Mouse (Mus musculus) intestine, embryonic 16.5 days (tissue): ENCODE measurements around the gene Arl16. TPM values are rescaled to one million over a fixed set of nuclear protein-coding genes. Genes with fewer than 3 reads are reported as not detected.
A peak's percentile ranks its signal among the peaks of the same experiment; 100 is the strongest.

Source experiments
- ATAC-seq: fragments of 200-750 bp; cut with Nextera tagmentation; 2 replicates; pipeline ENCODE4 v1.8.0; 2017; ENCODE audit warnings: moderate TSS enrichment, moderate library complexity
- H3K27ac ChIP-seq: fragments of 300-500 bp; sonication (generic); 2 replicates; pipeline ENCODE4 v1.5.1; 2014; ENCODE audit warnings: mild to moderate bottlenecking, low read length
- H3K27me3 ChIP-seq: fragments of 300-500 bp; sonication (generic); replicated peaks from 2 replicates; pipeline ENCODE4 v1.6.1; 2014; ENCODE audit warnings: low read length, control low read depth, mixed read lengths; ENCODE audit not compliant: control insufficient read depth, insufficient read depth
- H3K36me3 ChIP-seq: fragments of 300-500 bp; sonication (generic); 2 replicates; pipeline ENCODE4 v1.6.1; 2014; ENCODE audit warnings: low read length, control low read depth; ENCODE audit not compliant: control insufficient read depth, insufficient read depth
- H3K4me1 ChIP-seq: fragments of 300-500 bp; sonication (generic); 2 replicates; pipeline ENCODE4 v1.6.1; 2014; ENCODE audit warnings: low read length, control low read depth, mixed read lengths; ENCODE audit not compliant: control insufficient read depth, insufficient read depth
- H3K4me2 ChIP-seq: fragments of 300-500 bp; sonication (generic); 2 replicates; pipeline ENCODE4 v1.6.1; 2014; ENCODE audit warnings: low read depth, low read length, control low read depth
- H3K4me3 ChIP-seq: fragments of 300-500 bp; sonication (generic); 2 replicates; pipeline ENCODE4 v1.5.1; 2014; ENCODE audit warnings: mild to moderate bottlenecking, low read length
- H3K9ac ChIP-seq: fragments of 300-500 bp; sonication (generic); 2 replicates; pipeline ENCODE4 v1.6.1; 2014; ENCODE audit warnings: low read depth, low read length
- H3K9me3 ChIP-seq: fragments of 300-500 bp; sonication (generic); 2 replicates; pipeline ENCODE4 v1.6.1; 2016; ENCODE audit warnings: low read length, control low read depth; ENCODE audit not compliant: control insufficient read depth
- WGBS: fragments of 180-500 bp; shearing (Covaris S2); extraction: QIAGEN DNeasy Blood & Tissue Kit; methylation state at CpG from one replicate; pipeline ENCODE4 v1.1.7; 2014; 5-methylcytosine and 5-hydroxymethylcytosine counted together
- polyA plus RNA-seq: library from polyadenylated mRNA; unstranded; fragments of >200 nt; fragmentation: Nextera tagmentation; extraction: Ambion mirVana; gene quantifications from 2 replicates; pipeline ENCODE4 v1.2.1, GENCODE M21; 2015

The Arl16 gene
- polyA plus RNA-seq, 1 experiment from 2014 or later: 38.9 TPM

DNA sequence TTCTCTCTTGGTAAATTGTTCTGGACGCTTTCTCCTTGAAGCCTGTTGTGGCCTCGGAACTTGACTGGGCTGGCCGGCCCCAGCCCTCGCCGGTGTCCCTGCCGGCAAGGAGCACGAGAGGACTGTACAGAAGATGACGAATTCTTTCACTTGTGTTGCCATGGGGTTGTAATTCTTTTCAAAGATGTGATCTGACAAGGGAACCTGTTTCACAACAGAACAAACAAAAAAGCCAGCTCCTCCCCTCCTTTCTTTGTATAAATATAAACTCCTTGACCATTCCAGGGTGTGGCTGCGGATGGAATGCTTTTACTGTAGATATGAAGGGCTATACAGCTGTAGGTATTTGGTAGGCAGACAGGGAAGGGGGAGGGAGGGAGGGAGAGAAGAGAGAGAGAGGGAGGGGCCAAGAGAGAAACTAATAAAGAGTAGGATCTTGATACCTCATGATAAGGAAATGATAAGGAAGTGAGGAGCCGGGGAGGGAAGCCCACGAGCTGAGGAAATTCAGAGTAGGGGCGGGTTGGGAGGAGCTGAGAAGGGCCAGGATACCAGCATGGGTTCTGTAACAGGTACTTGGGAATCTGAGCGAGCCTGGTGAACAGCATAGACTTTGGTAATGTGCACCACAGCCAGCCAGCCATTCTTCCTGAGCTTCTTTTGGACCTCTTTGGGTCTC is 40.3 kb upstream of the Arl16 start:
- no peaks in the 10 kb centered on the region for H3K9me3 ChIP-seq
- no peak overlapping the region for H3K9ac ChIP-seq
- H3K4me3 ChIP-seq: no peak overlapping the region
- H3K36me3 ChIP-seq: no peaks in the 10 kb centered on the region
- H3K4me2 ChIP-seq: peak overlapping the region; percentile 36; the same call in 1 of the 2 replicates
- no peaks in the 10 kb centered on the region for H3K27me3 ChIP-seq
- ATAC-seq: peak; percentile 82
- WGBS: 55% methylated on average over 13 of the region's 13 CpGs
- peaks cover 29% of the 10 kb centered on the region for H3K4me1 ChIP-seq
- peak overlapping the region; percentile 70 for H3K27ac ChIP-seq

DNA sequence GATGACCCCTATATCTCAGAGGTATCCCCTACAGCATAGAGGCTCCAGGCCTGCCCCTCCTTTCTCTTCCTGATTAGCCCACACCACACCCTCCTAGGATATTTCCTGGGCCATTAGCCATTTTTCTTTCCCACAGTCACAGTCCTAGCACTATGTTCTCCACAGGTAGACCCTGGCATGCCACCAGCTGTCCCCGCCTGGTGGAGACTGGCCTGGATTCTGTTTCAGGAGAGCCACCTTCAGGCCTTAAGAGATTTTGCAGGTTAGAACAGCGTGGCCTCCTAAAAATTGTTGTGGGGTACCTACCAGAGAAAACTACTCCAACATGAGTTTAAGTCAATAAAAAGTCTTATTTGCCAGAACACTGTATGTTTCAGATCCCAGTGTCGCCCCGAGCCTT is 39.5 kb upstream of the Arl16 start:
- Histone ChIP-seq H3K4me3 (no peak overlapping the region), H3K9me3 (no peaks in the 10 kb centered on the region), H3K4me2 (no peak overlapping the region), H3K9ac (no peak overlapping the region), H3K27ac (peak overlapping the region; percentile 70), H3K36me3 (no peaks in the 10 kb centered on the region), H3K27me3 (no peaks in the 10 kb centered on the region), H3K4me1 (peaks cover 29% of the 10 kb centered on the region)
- peak; percentile 45 for ATAC-seq
- WGBS: 47% methylated on average over 4 of the region's 4 CpGs

DNA sequence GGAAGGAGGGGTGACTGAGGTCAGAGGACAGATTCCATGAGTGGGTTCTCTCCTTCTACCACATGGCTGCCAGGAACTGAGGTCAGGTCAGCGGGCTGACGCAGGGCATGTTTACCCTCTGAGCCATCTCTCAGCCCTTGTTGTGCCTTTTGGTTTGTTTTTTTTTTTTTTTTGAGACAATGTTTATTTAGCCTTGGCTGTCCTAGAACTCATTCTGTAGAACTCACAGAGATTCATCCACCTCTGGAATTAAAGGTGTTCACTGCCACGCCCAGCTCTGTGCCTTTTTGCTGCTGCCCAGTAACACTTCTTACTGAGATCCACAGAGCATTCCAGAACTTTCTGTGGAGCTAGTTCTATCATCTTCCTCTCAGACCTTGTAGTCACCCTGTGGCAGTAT is 38.3 kb upstream of the Arl16 start:
- Histone ChIP-seq H3K4me2 (no peak overlapping the region), H3K36me3 (no peaks in the 10 kb centered on the region), H3K4me1 (peaks cover 32% of the 10 kb centered on the region), H3K27me3 (no peaks in the 10 kb centered on the region), H3K4me3 (no peak overlapping the region), H3K9ac (no peak overlapping the region), H3K9me3 (no peaks in the 10 kb centered on the region), H3K27ac (no peak overlapping the region)
- ATAC-seq: no peak
- WGBS: 81% methylated on average over 3 of the region's 3 CpGs

DNA sequence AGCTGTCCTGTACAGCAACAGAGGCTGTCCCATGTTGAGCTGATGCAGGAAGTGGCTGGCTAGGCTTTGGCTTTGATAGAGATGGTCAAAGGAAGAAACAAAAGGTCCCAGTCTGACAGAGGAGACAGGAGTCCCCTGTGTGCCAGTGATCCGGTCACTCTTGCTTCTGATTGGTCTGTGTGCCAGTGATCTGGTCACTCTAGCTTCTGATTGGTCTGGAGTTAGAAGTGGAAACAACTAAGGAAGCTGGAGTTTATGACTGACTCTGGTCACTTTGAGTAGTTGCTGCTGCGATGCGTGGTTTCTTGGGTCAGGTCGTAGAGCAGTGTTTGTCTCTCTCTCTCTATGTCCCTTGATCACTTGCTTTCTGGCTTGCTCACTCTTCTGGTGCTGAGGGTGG is 34.3 kb upstream of the Arl16 start:
- H3K9me3 ChIP-seq: no peaks in the 10 kb centered on the region
- H3K4me3 ChIP-seq: no peak overlapping the region
- H3K9ac ChIP-seq: no peak overlapping the region
- H3K36me3 ChIP-seq: peaks cover 9% of the 10 kb centered on the region
- no peak overlapping the region for H3K4me2 ChIP-seq
- H3K27ac ChIP-seq: no peak overlapping the region
- H3K4me1 ChIP-seq: peaks cover 21% of the 10 kb centered on the region
- ATAC-seq: no peak
- 78% methylated on average over 4 of the region's 4 CpGs for WGBS
- no peaks in the 10 kb centered on the region for H3K27me3 ChIP-seq

DNA sequence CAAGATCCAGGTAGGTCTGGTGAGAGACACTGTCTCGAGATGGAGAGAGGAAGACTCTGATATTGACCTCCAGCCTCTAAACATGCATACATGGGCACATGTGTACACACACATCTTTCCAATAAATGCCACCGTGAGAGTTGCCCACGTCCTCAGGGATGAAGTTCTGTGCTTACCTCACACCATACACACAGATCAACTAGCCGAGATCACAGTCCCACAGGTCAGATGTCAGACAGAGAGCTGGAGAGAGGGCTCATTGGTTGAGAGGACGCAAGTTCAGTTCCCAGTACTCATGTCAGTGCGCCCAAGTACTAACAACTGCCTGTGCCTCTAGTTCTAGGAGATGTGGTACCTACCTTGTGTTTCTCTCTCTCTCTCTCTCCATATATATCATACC is 33.6 kb upstream of the Arl16 start:
- 0 out of 2 replicates have a peak overlapping the region, but pooled peaks have one; percentile 48 for H3K9ac ChIP-seq
- H3K4me3 ChIP-seq: no peak overlapping the region
- H3K27me3 ChIP-seq: no peaks in the 10 kb centered on the region
- H3K4me2 ChIP-seq: no peak overlapping the region
- no peaks in the 10 kb centered on the region for H3K9me3 ChIP-seq
- peaks cover 21% of the 10 kb centered on the region for H3K4me1 ChIP-seq
- peak overlapping the region; percentile 64; the same call in 1 of the 2 replicates for H3K27ac ChIP-seq
- peak; percentile 3; the same call in 1 of the 2 replicates for ATAC-seq
- WGBS: 56% methylated on average over 6 of the region's 6 CpGs
- peaks cover 10% of the 10 kb centered on the region for H3K36me3 ChIP-seq

DNA sequence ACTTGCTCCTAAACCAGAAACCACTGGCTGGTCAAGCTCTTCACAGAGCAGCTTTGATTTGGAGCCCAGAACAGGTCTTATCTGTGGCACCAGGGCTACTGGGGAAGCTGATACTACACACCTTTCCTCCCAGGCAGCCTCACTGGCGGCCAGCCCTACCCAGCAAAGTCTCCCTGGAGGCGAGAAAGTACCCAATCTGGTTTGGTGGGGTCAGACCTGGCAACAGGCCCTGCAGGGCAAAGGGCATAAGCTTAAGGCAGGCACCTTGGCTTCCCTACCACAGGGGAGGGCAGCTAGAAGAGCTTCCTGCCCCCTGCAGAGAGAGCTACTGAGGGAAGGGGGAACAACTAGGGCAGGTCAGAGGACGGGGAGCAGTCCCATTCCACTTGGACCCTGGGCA is 33.0 kb upstream of the Arl16 start:
- no peaks in the 10 kb centered on the region for H3K27me3 ChIP-seq
- H3K4me3 ChIP-seq: no peak overlapping the region
- 15% methylated on average over 3 of the region's 3 CpGs for WGBS
- H3K4me1 ChIP-seq: peaks cover 17% of the 10 kb centered on the region
- peak overlapping the region; percentile 48; the same call in 1 of the 2 replicates for H3K9ac ChIP-seq
- H3K4me2 ChIP-seq: peak overlapping the region; percentile 9; the same call in 1 of the 2 replicates
- peak overlapping the region; percentile 64 for H3K27ac ChIP-seq
- peaks cover 10% of the 10 kb centered on the region for H3K36me3 ChIP-seq
- peak; percentile 89 for ATAC-seq
- no peaks in the 10 kb centered on the region for H3K9me3 ChIP-seq

DNA sequence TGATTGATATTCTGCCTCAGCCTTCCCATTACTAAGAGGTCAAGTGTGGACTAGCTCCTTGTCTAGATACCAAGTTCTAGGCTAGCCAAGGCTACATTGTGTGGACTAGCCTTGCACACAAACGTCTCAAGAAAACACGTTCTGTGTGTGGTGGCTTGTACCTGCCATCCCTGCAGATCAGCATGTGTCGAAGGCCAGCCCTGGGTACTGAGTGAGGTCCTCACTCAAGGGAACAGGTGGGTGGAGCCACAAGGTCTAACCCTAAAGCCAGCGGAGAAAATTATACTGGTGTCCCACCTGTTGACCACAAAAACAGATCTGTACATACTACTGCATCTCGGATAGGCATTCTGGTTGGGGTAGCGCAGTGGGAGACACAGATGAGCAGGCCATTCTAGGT is 32.5 kb upstream of the Arl16 start:
- Histone ChIP-seq H3K9me3 (no peaks in the 10 kb centered on the region), H3K4me2 (no peak overlapping the region), H3K9ac (no peak overlapping the region), H3K4me3 (no peak overlapping the region), H3K27me3 (no peaks in the 10 kb centered on the region), H3K27ac (peak overlapping the region; percentile 64), H3K36me3 (peaks cover 10% of the 10 kb centered on the region), H3K4me1 (peaks cover 17% of the 10 kb centered on the region)
- WGBS: 73% methylated on average over 6 of the region's 6 CpGs
- peak; percentile 25; the same call in 1 of the 2 replicates for ATAC-seq

DNA sequence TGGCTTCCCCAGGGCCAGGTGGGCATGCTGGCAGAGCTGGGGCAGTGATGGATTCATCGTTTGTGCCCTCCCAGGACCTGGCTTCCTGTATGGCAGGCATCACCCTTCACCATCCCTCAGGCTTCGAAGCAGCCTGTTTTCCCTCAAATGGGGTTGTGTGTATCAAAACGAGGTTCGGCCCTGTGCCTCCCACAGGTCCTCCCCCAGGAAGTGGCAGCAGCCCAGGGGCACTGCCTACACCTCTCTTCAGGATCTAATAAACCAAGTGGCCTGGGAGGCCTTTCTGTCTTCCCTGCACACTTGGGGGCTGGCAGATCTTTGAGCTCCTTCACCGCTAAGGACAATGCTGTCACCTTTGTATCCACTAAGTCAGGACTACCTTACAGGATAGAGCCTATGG is 31.5 kb upstream of the Arl16 start:
- Histone ChIP-seq H3K4me1 (peaks cover 20% of the 10 kb centered on the region), H3K36me3 (peaks cover 10% of the 10 kb centered on the region), H3K4me2 (no peak overlapping the region), H3K9ac (no peak overlapping the region), H3K4me3 (no peak overlapping the region), H3K27ac (no peak overlapping the region), H3K27me3 (no peaks in the 10 kb centered on the region), H3K9me3 (no peaks in the 10 kb centered on the region)
- ATAC-seq: no peak
- WGBS: 79% methylated on average over 5 of the region's 5 CpGs

DNA sequence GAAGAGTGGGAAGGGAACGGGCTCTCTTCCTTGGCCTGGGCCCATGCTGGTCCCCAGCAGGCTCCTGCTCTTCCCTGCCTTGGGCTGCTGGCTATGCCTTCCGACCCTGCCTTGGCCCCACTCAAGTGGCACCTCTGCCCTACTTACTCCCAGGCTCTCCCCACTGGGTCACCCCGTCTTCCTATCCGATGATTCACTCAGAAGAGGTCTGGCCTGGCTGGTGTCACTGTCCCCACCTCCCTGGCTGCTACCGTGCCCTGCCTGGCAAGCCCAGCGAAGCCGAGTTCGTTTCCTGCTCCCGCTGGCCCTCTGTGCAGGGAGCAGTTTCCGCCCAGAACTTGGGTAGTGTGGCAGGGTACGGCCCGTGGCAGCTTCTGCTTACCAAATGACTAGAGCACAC is 30.8 kb upstream of the Arl16 start:
- Histone ChIP-seq H3K9me3 (no peaks in the 10 kb centered on the region), H3K27me3 (no peaks in the 10 kb centered on the region), H3K36me3 (peaks cover 10% of the 10 kb centered on the region), H3K4me2 (no peak overlapping the region), H3K4me1 (peaks cover 26% of the 10 kb centered on the region), H3K4me3 (no peak overlapping the region), H3K9ac (no peak overlapping the region), H3K27ac (no peak overlapping the region)
- no peak for ATAC-seq
- WGBS: 90% methylated on average over 12 of the region's 12 CpGs

DNA sequence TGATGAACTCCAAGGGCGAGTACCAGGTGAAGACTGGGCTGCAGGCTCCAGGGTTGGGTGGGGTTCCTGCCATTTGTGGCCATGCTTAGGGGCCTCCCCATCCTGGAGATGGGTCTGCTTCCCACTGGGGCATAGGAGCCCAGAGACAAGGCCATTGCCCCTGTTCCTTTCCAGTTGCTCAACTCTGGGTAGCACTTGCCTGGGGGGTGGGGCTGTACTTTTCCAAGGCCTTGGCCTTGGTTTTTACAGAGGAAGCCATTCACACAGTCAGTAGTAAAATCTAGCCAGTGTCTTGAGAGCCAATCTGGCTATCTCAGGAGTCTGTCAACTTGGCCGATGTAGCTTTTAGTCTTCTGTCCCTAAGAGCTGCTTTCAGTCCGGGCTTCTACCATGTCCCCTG is 30.0 kb upstream of the Arl16 start:
- WGBS: 95% methylated on average over 3 of the region's 3 CpGs

More for the DNA sequence above, 30.0 kb upstream of the Arl16 start:
- ATAC-seq: no peak
- Histone ChIP-seq H3K27ac (no peak overlapping the region), H3K36me3 (peaks cover 10% of the 10 kb centered on the region), H3K4me1 (peaks cover 32% of the 10 kb centered on the region), H3K9me3 (no peaks in the 10 kb centered on the region), H3K27me3 (no peaks in the 10 kb centered on the region), H3K9ac (no peak overlapping the region), H3K4me3 (no peak overlapping the region), H3K4me2 (no peak overlapping the region)
